Mouse (Mus musculus): Measurements from ENCODE around the gene Odc1. TPM values are rescaled to one million over a fixed set of nuclear protein-coding genes. Genes with fewer than 3 reads are reported as not detected.

The Odc1 gene
- polyA plus RNA-seq, 1 experiment from 2014 or later: 158 TPM

DNA sequence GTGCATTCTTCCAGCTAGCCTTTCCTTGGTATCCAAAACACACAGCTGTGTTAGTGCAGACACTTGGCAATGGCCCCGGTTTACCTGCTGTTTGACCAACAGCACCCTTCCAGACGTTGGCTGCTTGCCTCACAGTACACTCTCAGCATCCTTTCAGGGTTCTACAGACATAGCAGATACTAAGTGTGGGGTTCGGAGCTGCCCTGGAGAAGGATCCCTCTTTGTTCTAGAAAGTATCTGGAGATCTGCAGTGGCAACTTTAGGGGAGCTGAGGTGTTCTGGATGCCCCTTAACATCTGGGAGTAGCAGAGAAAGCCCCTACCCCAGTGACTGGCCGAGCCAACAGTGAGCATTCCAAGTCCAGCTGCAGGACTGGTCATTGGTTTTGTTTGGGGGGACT lies 30.0 kb downstream of the Odc1 start:
- 75% methylated on average over 4 of the region's 4 CpGs for WGBS
- no peak for ATAC-seq (ENCODE audit: insufficient read depth, low FRiP score)
- no peak overlapping the region for H3K9ac ChIP-seq (ENCODE audit: low read length)
- no peak overlapping the region for H3K27ac ChIP-seq (ENCODE audit: low read length)
- no peak overlapping the region for H3K4me2 ChIP-seq (ENCODE audit: low read depth, low read length)
- no peaks in the 10 kb centered on the region for H3K36me3 ChIP-seq (ENCODE audit: control insufficient read depth, insufficient read depth, low read length)
- H3K9me3 ChIP-seq (replicated peaks; ENCODE audit: control insufficient read depth, low read length): no peaks in the 10 kb centered on the region
- no peaks in the 10 kb centered on the region for H3K27me3 ChIP-seq (ENCODE audit: control insufficient read depth, insufficient read depth, low read length)
- no peaks in the 10 kb centered on the region for H3K4me1 ChIP-seq (ENCODE audit: control insufficient read depth, insufficient read depth, low read length)
- no peak overlapping the region for H3K4me3 ChIP-seq (replicated peaks; ENCODE audit: low read length)

DNA sequence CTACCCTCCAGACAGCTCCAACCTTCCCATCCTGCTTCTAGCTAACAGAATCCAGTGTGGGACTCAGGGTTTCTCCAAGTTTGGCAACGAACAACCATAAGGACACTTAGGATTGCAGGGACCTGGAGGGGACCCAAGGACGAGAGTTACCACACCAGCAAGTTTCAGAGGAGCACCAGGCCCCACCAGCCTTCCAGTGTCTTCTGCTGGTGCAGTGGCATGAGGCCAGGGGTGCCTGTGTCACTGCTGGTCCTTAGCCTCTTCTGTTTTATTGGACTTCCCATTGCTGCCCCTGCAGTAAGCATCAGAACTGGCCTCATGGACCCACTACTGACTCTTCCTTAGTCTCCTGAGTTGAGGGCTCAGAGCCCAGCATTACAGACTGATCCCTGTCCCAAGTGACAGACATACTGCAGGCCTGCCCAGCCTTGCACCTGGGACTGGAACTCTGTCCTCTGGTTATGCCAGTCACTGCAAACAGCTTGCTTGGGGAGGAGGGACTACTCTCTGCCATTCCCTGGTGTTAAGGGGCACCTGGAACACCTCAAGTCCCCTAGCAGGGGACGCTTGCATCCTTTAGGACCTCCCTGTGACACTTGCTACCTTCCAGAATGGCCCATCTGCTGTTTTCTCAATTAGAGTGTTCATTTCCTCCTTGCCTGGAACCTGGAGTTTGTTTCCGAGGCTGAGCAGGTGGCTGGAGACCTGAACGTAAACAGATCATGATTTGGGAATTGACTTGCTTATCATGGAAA lies 30.7 kb downstream of the Odc1 start:
- no peak overlapping the region for H3K27ac ChIP-seq (ENCODE audit: low read length)
- no peak overlapping the region for H3K9ac ChIP-seq (ENCODE audit: low read length)
- H3K4me3 ChIP-seq (replicated peaks; ENCODE audit: low read length): no peak overlapping the region
- no peaks in the 10 kb centered on the region for H3K9me3 ChIP-seq (replicated peaks; ENCODE audit: control insufficient read depth, low read length)
- WGBS: 42% methylated on average over 5 of the region's 5 CpGs
- H3K4me2 ChIP-seq (ENCODE audit: low read depth, low read length): no peak overlapping the region
- H3K36me3 ChIP-seq (ENCODE audit: control insufficient read depth, insufficient read depth, low read length): no peaks in the 10 kb centered on the region
- no peak for ATAC-seq (ENCODE audit: insufficient read depth, low FRiP score)
- H3K4me1 ChIP-seq (ENCODE audit: control insufficient read depth, insufficient read depth, low read length): no peaks in the 10 kb centered on the region
- no peaks in the 10 kb centered on the region for H3K27me3 ChIP-seq (ENCODE audit: control insufficient read depth, insufficient read depth, low read length)

DNA sequence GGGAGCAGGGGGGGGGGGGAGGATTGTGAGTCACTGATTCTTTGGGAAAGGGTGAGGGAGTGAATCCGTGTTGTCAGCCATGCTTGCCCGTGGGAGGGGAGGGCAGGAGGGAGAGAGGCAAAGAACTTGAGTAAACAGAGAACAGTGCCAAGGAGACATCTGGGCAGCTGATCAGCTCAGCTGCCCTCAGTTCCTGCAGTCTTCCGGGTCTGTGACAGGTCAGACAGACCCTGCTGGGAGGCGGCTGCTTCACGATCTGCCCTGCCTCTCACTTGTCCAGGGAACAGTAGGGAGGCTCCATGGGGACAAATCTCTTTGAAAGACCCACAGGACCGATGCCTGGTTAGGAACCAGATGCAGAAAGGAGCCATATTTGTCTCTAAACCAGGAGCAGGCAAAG lies 31.4 kb downstream of the Odc1 start:
- WGBS: 5% methylated on average over 6 of the region's 6 CpGs
- Histone ChIP-seq H3K4me2 (ENCODE audit: low read depth, low read length) (no peak overlapping the region), H3K9ac (ENCODE audit: low read length) (no peak overlapping the region), H3K36me3 (ENCODE audit: control insufficient read depth, insufficient read depth, low read length) (no peaks in the 10 kb centered on the region), H3K4me1 (ENCODE audit: control insufficient read depth, insufficient read depth, low read length) (no peaks in the 10 kb centered on the region), H3K27me3 (ENCODE audit: control insufficient read depth, insufficient read depth, low read length) (no peaks in the 10 kb centered on the region; the same call in 1 of the 2 replicates), H3K4me3 (replicated peaks; ENCODE audit: low read length) (no peak overlapping the region), H3K9me3 (replicated peaks; ENCODE audit: control insufficient read depth, low read length) (no peaks in the 10 kb centered on the region), H3K27ac (ENCODE audit: low read length) (no peak overlapping the region)
- ATAC-seq (ENCODE audit: insufficient read depth, low FRiP score): peak; percentile 58; the same call in 1 of the 2 replicates

DNA sequence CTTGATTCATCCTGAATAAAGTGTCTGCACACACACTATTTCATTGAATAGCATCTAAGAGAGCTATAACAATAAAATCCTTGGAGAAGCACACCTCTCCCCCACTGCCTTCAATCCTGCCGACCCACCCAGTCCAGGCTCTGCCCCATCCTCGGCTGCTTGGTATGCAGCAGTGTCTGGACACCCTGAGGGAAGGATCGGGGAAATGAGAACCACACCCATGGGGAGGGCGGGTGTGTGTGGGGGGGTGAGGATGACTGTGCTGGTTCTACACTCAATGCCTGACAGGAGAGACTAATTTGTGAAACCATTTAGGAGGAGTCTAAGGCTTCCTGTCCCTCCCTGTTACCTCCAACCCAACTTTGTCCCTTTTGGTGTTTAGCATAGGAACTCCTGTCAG lies 34.0 kb downstream of the Odc1 start:
- Histone ChIP-seq H3K36me3 (ENCODE audit: control insufficient read depth, insufficient read depth, low read length) (no peaks in the 10 kb centered on the region), H3K4me3 (replicated peaks; ENCODE audit: low read length) (no peak overlapping the region), H3K27me3 (ENCODE audit: control insufficient read depth, insufficient read depth, low read length) (no peaks in the 10 kb centered on the region; the same call in 1 of the 2 replicates), H3K9ac (ENCODE audit: low read length) (no peak overlapping the region), H3K4me1 (ENCODE audit: control insufficient read depth, insufficient read depth, low read length) (no peaks in the 10 kb centered on the region), H3K4me2 (ENCODE audit: low read depth, low read length) (no peak overlapping the region), H3K9me3 (replicated peaks; ENCODE audit: control insufficient read depth, low read length) (no peaks in the 10 kb centered on the region), H3K27ac (ENCODE audit: low read length) (no peak overlapping the region)
- 38% methylated on average over 4 of the region's 4 CpGs for WGBS
- no peak for ATAC-seq (ENCODE audit: insufficient read depth, low FRiP score)

DNA sequence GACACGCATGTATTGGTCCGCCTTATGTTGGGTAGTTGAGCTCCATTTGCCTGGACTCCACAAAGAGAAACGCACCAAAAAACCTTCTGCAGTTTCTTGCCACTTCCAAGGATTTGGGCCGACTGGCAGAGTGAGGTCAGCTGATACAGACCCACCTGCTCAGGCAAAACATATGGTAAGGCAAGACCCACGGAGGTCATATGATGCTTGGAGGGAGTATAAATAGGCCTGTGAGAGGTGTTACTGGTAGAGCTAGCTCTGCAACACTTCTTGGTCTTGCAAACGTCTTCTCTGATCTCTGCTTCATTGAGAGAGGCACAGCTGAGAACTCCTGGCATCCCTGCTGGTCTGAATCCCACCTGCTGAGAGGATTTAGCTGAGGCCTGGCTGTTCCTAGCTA lies 36.4 kb downstream of the Odc1 start:
- no peaks in the 10 kb centered on the region; the same call in 1 of the 2 replicates for H3K27me3 ChIP-seq (ENCODE audit: control insufficient read depth, insufficient read depth, low read length)
- H3K4me2 ChIP-seq (ENCODE audit: low read depth, low read length): no peak overlapping the region
- H3K4me1 ChIP-seq (ENCODE audit: control insufficient read depth, insufficient read depth, low read length): no peaks in the 10 kb centered on the region
- no peak overlapping the region for H3K4me3 ChIP-seq (replicated peaks; ENCODE audit: low read length)
- ATAC-seq (ENCODE audit: insufficient read depth, low FRiP score): no peak
- no peak overlapping the region for H3K27ac ChIP-seq (ENCODE audit: low read length)
- H3K9me3 ChIP-seq (replicated peaks; ENCODE audit: control insufficient read depth, low read length): no peaks in the 10 kb centered on the region
- H3K36me3 ChIP-seq (ENCODE audit: control insufficient read depth, insufficient read depth, low read length): no peaks in the 10 kb centered on the region
- WGBS: 67% methylated on average over 6 of the region's 6 CpGs
- no peak overlapping the region for H3K9ac ChIP-seq (ENCODE audit: low read length)

DNA sequence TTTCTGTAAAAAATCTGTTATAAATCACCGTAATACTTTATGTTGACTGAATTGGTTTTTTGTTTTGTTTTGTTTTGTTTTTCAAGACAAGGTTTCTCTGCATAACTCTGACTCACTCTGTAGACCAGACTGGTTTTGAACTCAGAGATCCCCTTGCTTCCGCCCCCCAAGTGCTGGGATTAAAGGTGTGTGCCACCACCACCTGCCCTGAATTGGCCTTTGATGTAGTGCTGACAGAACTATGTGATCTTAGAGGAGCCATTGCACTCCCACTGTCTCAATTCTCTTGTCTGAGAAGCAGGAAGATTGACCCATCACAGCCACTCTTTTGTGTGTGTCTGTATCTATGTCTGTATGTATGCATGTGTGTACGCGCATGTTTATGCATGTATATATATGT lies 37.8 kb downstream of the Odc1 start:
- ATAC-seq (ENCODE audit: insufficient read depth, low FRiP score): no peak
- 94% methylated on average over 4 of the region's 4 CpGs for WGBS

DNA sequence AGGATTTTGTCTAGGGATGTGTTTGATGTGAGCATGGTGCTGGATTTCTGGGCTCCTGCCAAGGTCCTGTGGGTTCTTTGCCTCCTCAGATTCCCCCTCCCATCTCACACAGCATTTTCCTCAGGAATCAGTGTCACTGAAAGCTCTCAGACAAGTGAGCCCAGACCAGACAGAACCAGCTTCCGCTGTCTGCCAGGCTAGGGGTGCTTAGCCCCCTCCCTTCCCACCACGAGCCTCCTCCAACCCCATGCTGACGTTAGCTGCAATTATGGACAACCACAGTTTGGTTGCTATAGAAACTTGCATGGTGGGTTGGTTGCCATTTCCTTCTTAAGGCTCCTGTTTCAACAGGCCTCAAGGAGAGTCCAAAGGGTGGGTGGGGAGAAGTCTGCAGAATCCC lies 39.3 kb downstream of the Odc1 start:
- Histone ChIP-seq H3K4me1 (ENCODE audit: control insufficient read depth, insufficient read depth, low read length) (no peaks in the 10 kb centered on the region), H3K9ac (ENCODE audit: low read length) (no peak overlapping the region), H3K36me3 (ENCODE audit: control insufficient read depth, insufficient read depth, low read length) (no peaks in the 10 kb centered on the region), H3K27me3 (ENCODE audit: control insufficient read depth, insufficient read depth, low read length) (no peaks in the 10 kb centered on the region; the same call in 1 of the 2 replicates), H3K9me3 (replicated peaks; ENCODE audit: control insufficient read depth, low read length) (no peaks in the 10 kb centered on the region), H3K4me3 (replicated peaks; ENCODE audit: low read length) (no peak overlapping the region), H3K4me2 (ENCODE audit: low read depth, low read length) (no peak overlapping the region), H3K27ac (ENCODE audit: low read length) (no peak overlapping the region)
- 38% methylated on average over 3 of the region's 3 CpGs for WGBS
- no peak for ATAC-seq (ENCODE audit: insufficient read depth, low FRiP score)

More for the DNA sequence above, 37.8 kb downstream of the Odc1 start:
- Histone ChIP-seq H3K4me2 (ENCODE audit: low read depth, low read length) (no peak overlapping the region), H3K4me3 (replicated peaks; ENCODE audit: low read length) (no peak overlapping the region), H3K36me3 (ENCODE audit: control insufficient read depth, insufficient read depth, low read length) (no peaks in the 10 kb centered on the region), H3K27ac (ENCODE audit: low read length) (no peak overlapping the region), H3K4me1 (ENCODE audit: control insufficient read depth, insufficient read depth, low read length) (no peaks in the 10 kb centered on the region), H3K9ac (ENCODE audit: low read length) (no peak overlapping the region), H3K9me3 (replicated peaks; ENCODE audit: control insufficient read depth, low read length) (no peaks in the 10 kb centered on the region), H3K27me3 (ENCODE audit: control insufficient read depth, insufficient read depth, low read length) (no peaks in the 10 kb centered on the region; the same call in 1 of the 2 replicates)

DNA sequence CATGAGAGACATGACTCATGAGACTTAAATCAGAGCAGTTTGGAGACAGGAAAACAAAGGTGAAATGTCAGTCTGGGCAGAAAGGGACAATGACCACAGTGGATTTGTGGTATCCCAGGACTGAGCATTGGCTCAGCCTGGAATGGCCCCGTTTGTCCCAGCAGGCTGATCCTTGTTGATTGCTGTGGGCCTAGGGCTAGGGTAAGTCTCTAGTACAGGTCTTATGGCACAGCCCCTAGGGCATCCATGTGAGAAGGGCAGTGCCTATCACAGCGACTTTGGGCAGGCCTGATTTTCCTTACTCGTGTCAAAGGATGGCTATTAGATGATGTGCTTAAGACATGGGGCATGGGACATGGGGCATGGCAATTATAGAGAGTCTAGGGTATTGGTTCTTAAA lies 41.4 kb downstream of the Odc1 start:
- Histone ChIP-seq H3K27ac (ENCODE audit: low read length) (no peak overlapping the region), H3K4me2 (ENCODE audit: low read depth, low read length) (no peak overlapping the region), H3K36me3 (ENCODE audit: control insufficient read depth, insufficient read depth, low read length) (no peaks in the 10 kb centered on the region), H3K4me1 (ENCODE audit: control insufficient read depth, insufficient read depth, low read length) (no peaks in the 10 kb centered on the region), H3K9me3 (replicated peaks; ENCODE audit: control insufficient read depth, low read length) (no peaks in the 10 kb centered on the region), H3K4me3 (replicated peaks; ENCODE audit: low read length) (no peak overlapping the region), H3K9ac (ENCODE audit: low read length) (no peak overlapping the region), H3K27me3 (ENCODE audit: control insufficient read depth, insufficient read depth, low read length) (no peaks in the 10 kb centered on the region; the same call in 1 of the 2 replicates)
- 77% methylated on average over 3 of the region's 3 CpGs for WGBS
- no peak; the same call in 1 of the 2 replicates for ATAC-seq (ENCODE audit: insufficient read depth, low FRiP score)

DNA sequence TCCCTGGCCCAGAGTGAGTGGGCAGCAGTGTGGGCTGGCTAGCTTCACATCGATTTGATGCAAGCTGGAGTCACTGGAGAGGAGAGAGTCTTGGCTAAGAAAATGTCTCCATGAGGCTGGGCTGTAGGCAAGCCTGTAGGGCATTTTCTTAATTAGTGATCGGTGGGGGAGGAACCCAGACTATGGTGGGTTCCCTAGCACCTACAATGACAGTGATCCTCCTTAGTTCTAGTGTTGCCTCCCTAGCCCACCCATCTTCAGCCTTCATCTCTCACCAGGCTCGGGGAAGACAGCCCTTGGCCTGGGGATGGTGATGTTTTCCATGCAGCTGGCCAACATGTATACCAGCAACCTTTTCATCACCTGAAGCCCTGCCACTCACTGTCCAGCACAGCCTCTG lies 43.8 kb downstream of the Odc1 start:
- no peak overlapping the region for H3K9ac ChIP-seq (ENCODE audit: low read length)
- no peak for ATAC-seq (ENCODE audit: insufficient read depth, low FRiP score)
- H3K27ac ChIP-seq (ENCODE audit: low read length): no peak overlapping the region
- no peak overlapping the region for H3K4me2 ChIP-seq (ENCODE audit: low read depth, low read length)
- H3K36me3 ChIP-seq (ENCODE audit: control insufficient read depth, insufficient read depth, low read length): no peaks in the 10 kb centered on the region
- no peak overlapping the region for H3K4me3 ChIP-seq (replicated peaks; ENCODE audit: low read length)
- 87% methylated on average over 3 of the region's 3 CpGs for WGBS
- no peaks in the 10 kb centered on the region for H3K27me3 ChIP-seq (ENCODE audit: control insufficient read depth, insufficient read depth, low read length)
- H3K9me3 ChIP-seq (replicated peaks; ENCODE audit: control insufficient read depth, low read length): no peaks in the 10 kb centered on the region
- no peaks in the 10 kb centered on the region for H3K4me1 ChIP-seq (ENCODE audit: control insufficient read depth, insufficient read depth, low read length)
